Mouse (Mus musculus): ENCODE data around the gene Ccdc9b.

The Ccdc9b gene

DNA sequence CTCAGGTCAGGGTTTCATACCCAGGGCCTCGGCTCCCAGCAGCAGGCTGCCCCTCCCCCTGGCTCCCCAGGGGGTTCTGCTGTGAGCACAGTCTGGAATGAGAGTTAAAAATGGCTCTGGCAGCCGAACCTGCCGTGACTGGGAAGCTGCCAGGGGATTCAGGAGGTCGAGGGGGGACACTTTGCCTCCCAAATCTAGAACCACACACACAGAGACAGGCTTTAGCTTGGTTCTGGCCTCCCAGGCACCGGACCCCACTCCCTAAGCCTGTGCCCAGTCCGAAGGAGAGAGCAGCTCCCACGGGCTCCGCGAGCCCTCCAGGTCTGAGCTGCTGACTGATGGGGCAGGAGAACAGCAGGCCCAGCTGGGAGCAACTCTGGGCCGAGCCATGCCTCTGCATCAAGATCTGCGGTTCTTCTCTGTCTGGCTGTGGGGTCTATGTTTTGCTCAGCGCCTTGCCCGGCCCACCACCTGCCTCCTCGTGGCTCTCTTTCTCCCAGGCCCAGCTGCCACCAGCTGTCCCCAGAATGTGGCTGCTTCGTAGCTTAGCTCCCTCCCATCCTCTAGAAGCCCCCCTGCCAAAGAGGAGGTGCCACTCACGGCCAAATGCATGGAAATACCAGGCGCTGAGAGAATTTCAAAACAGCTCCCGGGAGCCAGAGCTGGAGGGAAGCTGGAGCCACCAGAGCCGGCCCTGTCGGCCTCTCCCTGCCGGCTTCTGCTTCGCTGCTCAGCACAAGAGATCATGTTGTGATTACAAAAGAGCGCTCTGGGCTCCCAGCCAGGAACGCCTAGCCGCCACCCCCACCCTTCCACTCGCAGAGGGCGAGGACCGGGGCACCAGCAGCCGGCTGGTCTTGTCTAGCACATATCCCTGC is at the start of gene Ccdc9b:
Ccdc9b (minus strand) TSS at position 756 of the 878 bp plus-strand sequence.
- DNase-seq = peak; percentile 97

- DNase-seq = no peak
These were observed 48.4 kb upstream of the Ccdc9b start for GRCm38 (mm10) chr2:118810861-118811260.

- peak in 1 of 2 experiments; percentile 24 for DNase-seq
These were observed 44.4 kb upstream of the Ccdc9b start for GRCm38 (mm10) chr2:118806860-118807259.

DNA sequence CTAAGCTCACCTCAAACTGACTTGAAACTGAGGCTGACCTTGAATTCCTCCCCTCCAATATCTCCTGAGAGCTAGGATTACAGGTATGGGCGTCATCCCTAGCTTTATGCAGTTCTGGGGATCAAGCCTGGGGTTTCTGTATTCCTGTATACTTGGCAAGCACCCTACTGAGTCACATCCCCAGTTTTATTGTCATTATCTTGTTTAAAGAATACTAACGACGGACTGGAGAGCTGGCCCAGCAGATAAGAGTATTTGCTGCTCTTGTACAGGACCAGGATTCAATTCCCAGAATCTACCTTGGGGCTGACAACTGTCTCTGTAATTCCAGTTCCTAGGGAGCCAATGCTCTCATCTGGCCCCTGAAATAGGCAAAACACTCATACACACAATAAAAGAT is 43.3 kb upstream of the Ccdc9b start:
- no peak for DNase-seq

DNA sequence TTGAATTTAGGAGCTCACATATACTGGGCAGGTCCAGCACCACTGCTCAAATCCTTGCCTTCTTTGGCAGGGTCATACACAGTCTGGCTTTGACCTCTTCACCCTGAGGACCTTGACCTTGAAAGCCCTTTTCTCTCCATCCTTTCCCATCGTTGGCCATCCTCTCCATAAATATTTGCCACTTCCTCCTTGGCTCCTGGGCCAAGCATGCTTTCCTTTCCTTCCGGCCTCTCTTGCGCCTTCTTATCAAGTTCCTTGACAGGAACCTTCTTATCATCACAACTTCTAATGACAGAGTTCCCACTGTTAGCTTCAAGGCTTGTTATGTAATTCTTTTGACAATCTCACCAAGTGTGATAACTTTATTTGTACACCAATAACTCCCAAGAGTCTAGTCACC is 42.7 kb upstream of the Ccdc9b start:
- peak; percentile 22 to 50 for DNase-seq

- DNase-seq = no peak
These were observed 42.0 kb upstream of the Ccdc9b start for GRCm38 (mm10) chr2:118804474-118804873.

DNA sequence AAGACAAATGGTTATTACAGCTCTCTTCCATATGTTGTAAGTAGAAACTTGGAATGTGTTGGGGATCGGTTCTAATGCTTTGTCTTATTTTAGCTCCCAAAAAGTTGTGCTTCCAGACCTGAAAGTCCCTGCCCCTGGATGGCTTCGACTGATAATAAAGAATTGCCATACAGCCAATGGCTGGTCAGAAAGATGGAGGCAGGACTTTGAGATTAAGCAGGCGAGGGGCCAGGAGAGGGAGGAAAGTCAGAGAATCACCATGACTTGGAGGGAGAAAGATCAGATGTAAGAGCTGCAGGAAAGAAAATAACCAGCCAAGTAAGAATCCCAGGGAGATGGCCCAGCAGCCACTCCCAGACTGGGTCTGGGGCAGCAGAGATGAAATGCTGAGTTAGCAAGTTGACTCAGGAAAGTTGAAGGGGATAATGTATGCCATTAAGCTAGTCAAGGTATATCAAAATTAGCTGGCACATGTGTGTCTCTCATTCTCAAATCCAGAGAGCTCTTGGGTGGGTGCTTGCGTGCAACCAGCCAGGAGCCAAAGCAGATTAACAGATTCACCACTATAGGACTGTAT is 40.2 kb upstream of the Ccdc9b start:
- DNase-seq = no peak

GRCm38 (mm10) chr2:118793636-118794035 is 31.2 kb upstream of the Ccdc9b start:
- no peak for DNase-seq

- DNase-seq = no peak
These were observed 29.8 kb upstream of the Ccdc9b start for GRCm38 (mm10) chr2:118792259-118792613.

DNA sequence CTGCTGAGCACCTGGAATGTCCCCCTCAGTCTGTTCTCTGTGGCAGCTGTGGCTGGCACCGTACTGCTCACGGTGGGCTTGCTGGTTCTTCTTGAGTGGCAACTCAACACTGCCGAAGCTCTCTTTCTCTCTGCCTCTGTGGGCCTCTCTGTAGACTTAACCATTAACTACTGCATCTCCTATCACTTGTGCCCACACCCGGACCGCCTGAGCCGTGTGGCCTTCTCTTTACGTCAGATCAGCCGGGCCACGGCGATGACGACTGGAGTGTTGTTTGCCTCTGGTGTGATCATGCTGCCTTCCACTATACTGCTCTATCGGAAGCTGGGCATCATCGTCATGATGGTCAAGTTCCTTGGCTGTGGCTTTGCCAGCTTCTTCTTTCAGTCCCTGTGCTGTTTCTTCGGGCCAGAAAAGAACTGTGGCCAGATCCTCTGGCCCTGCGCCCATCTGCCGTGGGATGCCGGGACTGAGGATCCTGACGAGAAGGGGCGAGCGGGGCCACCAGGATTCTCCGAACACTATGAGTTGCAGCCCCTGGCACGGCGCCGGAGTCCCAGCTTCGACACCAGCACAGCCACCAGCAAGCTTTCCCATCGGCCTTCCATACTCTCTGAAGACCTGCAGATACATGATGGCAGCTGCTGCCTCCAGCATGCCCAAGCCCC is 29.3 kb upstream of the Ccdc9b start:
- no peak for DNase-seq

DNA sequence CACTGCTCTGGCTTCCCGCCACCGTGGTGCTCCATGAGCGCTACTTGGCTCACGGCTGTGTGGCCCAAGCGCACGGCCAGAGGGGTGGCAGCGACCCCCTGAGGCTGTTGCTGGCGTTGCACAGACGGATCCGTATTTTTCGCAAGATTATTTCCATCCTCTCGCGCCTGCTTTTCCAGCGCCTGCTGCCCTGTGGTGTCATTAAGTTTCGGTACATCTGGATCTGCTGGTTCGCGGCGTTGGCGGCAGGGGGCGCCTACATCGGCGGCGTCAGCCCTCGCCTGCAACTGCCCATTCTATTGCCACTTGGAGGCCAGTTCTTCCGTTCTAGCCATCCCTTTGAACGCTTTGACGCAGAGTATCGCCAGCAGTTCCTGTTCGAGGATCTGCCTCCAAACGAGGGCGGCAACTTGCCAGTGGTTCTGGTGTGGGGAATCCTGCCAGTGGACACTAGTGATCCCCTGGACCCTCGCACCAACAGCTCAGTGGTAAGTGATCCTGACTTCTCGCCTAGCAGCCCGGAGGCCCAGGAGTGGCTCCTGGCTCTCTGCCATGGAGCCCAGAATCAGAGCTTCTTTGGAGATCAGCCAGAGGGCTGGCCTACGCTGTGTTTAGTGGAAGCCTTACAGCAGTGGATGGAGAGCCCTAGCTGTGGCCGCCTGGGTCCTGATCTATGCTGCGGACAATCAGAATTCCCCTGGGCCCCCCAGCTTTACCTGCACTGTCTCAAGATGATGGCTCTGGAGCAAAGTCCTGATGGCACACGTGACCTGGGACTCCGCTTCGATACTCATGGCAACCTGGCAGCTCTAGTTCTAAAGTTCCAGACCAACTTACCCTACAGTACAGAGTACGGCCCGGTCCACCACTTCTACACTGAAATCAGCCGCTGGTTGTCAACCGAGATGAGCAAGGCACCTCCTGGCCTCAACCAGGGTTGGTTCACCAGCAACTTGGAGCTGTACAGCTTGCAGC is 28.4 kb upstream of the Ccdc9b start:
- DNase-seq = peak; percentile 76 to 81

DNA sequence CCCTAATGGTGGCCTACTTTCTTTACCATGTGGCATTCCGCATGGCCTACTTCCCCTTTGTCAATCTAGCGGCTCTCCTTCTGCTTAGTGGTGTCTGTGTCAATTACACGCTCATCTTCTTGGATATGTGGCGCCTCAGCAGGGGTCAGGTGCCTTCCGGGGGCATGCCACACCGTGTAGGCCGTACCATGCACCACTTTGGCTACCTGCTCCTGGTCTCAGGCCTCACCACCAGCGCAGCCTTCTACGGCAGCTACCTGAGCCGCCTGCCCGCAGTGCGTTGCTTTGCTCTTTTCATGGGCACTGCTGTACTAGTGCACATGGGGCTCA is 27.7 kb upstream of the Ccdc9b start:
- DNase-seq = no peak

GRCm38 (mm10) chr2:118789501-118789900 is 27.0 kb upstream of the Ccdc9b start:
- DNase-seq = no peak

- DNase-seq = no peak
These were observed 24.1 kb upstream of the Ccdc9b start for GRCm38 (mm10) chr2:118786525-118786924.

GRCm38 (mm10) chr2:118783663-118784062 is 21.2 kb upstream of the Ccdc9b start:
- DNase-seq = no peak

GRCm38 (mm10) chr2:118783093-118783492 is 20.6 kb upstream of the Ccdc9b start:
- DNase-seq = no peak

DNA sequence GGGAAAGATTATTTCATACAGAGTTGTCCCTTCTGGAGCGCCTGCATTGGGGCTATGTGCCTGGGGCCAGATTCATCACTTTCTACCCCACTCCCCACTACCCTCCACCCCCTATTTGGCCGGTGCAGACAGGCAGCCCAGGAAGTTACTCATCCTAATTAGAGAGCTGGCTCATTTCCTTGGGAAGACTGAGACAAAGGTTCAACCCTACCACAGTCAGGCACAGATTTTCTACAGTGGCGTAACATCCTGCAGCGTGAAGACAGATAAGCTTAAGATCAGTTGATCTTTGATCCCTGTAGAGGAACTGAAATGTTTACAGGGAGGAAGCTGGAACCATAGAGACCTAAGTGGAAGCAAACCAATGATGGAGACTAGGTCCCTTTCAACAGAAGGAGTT is 19.8 kb upstream of the Ccdc9b start:
- peak in 1 of 2 experiments; percentile 52 for DNase-seq

DNA sequence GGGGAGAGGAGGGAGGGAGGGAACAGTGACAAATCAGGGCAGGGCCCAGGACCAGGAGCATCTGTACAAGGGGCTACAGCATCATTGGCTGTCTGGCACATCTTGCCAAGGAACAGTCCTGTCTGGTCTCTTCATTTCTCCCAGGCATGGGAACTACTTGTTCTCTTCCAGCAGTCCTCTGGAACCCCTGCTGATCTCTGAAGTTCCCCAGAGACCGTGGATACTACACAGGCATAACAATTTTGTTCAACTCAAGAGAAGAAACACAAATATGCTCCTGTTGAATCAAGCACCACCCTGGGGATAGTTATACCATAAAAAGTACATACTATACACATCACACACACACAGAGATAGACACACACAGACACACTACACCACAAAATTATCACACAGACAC is 18.7 kb upstream of the Ccdc9b start:
- DNase-seq = no peak

DNA sequence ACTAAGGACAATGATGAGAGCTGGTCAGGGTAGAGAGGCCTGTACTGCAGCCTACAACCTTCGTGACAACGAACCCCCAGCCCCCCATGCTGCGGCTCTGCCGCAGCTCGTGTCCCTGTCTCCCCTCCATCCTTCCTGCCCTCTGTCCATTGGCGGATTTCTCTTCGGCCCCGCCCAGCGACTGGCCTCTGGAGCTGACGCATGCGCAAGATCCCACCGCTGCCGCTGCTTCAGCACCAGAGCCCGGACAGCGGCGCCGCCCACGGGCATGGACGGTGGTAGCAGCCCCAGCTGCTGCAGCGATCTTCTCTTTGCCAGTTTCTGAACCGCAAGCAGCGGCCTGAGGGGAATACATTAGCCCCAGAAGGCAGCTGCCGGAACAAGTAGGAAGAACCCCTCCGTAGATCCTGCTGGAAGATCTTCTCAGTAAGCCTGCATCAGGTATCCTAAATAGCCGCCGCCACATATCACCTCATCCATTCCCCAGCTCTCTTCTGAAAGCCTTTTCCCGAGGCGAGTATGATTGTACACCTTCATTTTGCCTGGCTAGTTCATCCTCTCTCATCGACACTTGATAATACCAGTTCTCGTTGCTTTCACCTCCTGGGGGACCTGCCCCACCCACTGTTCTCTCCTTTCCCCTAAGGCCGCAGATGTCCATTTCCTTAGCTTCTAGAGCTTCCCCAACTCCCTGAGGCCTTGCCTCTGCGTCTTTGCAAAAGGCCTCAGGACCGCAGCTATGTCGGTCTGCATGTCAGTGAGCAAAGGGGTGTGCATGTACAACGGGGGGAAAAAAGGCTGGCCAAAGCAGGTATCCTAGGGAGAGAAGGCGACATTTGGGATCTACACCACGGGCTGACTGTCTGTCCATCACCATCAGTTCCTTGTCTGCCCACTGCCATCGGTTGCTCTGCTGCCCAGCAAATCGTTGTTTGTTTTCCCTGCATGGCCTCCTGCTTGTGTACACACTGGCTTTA is 17.3 kb upstream of the Ccdc9b start, which contains the start of gene Disp2:
Disp2 (plus strand) TSS at position 216 of the 977 bp plus-strand sequence.
- peak; percentile 93 to 96 for DNase-seq

DNA sequence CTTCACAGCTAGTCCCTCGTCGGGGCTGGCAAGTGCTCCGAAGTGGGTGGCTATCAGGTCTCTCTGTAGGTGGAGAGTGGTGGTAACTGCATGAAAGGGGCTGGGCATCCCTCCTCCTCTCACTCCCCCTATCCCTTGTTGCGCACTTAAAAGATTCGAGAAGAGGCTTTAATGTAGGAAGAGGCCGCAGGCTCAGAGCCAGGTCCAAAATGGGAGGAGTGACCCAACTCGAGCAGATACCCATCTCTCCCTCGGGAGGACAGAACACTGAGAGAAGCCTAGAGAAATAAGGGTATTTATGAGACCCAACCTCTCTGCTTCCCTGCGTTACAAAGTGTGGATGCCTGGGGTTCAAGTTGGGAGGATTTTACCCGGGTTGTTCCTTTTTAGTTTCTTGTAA is 16.6 kb upstream of the Ccdc9b start:
- DNase-seq = no peak

- no peak for DNase-seq
These were observed 16.0 kb upstream of the Ccdc9b start for GRCm38 (mm10) chr2:118778418-118778817.

All from lung, adult 18-20 months (tissue).